Mouse (Mus musculus) stomach, embryonic 16.5 days (tissue): ENCODE measurements around the gene Jag2. TPM values are rescaled to one million over a fixed set of nuclear protein-coding genes. Genes with fewer than 3 reads are reported as not detected.

Source experiments
- ATAC-seq: fragments of 200-750 bp; cut with Nextera tagmentation; 2 replicates; pipeline ENCODE4 v1.8.0; 2017; ENCODE audit warnings: moderate number of reproducible peaks, moderate TSS enrichment; ENCODE audit not compliant: insufficient read depth, low FRiP score
- H3K27ac ChIP-seq: fragments of 300-500 bp; sonication (generic); 2 replicates; pipeline ENCODE4 v1.5.1; 2014; ENCODE audit warnings: low read length
- H3K27me3 ChIP-seq: fragments of 300-500 bp; sonication (generic); 2 replicates; pipeline ENCODE4 v1.6.1; 2014; ENCODE audit warnings: low read length, control low read depth, mixed read lengths; ENCODE audit not compliant: control insufficient read depth, insufficient read depth
- H3K36me3 ChIP-seq: fragments of 300-500 bp; sonication (generic); 2 replicates; pipeline ENCODE4 v1.6.1; 2014; ENCODE audit warnings: low read length; ENCODE audit not compliant: control insufficient read depth, insufficient read depth
- H3K4me1 ChIP-seq: fragments of 300-500 bp; sonication (generic); 2 replicates; pipeline ENCODE4 v1.6.1; 2014; ENCODE audit warnings: low read length, control low read depth, mixed read lengths; ENCODE audit not compliant: control insufficient read depth, insufficient read depth
- H3K4me2 ChIP-seq: fragments of 300-500 bp; sonication (generic); 2 replicates; pipeline ENCODE4 v1.6.1; 2014; ENCODE audit warnings: low read depth, low read length, mixed read lengths
- H3K4me3 ChIP-seq: fragments of 300-500 bp; sonication (generic); replicated peaks from 2 replicates; pipeline ENCODE4 v1.5.1; 2014; ENCODE audit warnings: mild to moderate bottlenecking, low read length
- H3K9ac ChIP-seq: fragments of 300-500 bp; sonication (generic); 2 replicates; pipeline ENCODE4 v1.6.1; 2014; ENCODE audit warnings: low read length
- H3K9me3 ChIP-seq: fragments of 300-500 bp; sonication (generic); replicated peaks from 2 replicates; pipeline ENCODE4 v1.6.1; 2016; ENCODE audit warnings: low read length, control low read depth; ENCODE audit not compliant: control insufficient read depth
- WGBS: fragments of 180-500 bp; shearing (Covaris S2); extraction: QIAGEN DNeasy Blood & Tissue Kit; methylation state at CpG from one replicate; pipeline ENCODE4 v1.1.7; 2014; 5-methylcytosine and 5-hydroxymethylcytosine counted together
- polyA plus RNA-seq: library from polyadenylated mRNA; unstranded; fragments of >200 nt; fragmentation: Nextera tagmentation; extraction: Ambion mirVana; gene quantifications from 2 replicates; pipeline ENCODE4 v1.2.1, GENCODE M21; 2015

Jag2 gene
- polyA plus RNA-seq, 1 experiment from 2014 or later: 5.1 TPM

- Histone ChIP-seq H3K9ac (no peak overlapping the region; the same call in 1 of the 2 replicates), H3K36me3 (no peaks in the 10 kb centered on the region), H3K4me2 (0 out of 2 replicates have a peak overlapping the region, but pooled peaks have one; percentile 13), H3K27me3 (peaks cover 17% of the 10 kb centered on the region), H3K9me3 (no peaks in the 10 kb centered on the region), H3K4me3 (no peak overlapping the region), H3K27ac (no peak overlapping the region; the same call in 1 of the 2 replicates), H3K4me1 (peaks cover 24% of the 10 kb centered on the region)
- no peak for ATAC-seq
- WGBS: 6% methylated on average over 16 of the region's 16 CpGs
Measured at GRCm38 (mm10) chr12:112869783-112870204, 59.8 kb downstream of the Jag2 start.

GRCm38 (mm10) chr12:112868178-112869087 is 61.1 kb downstream of the Jag2 start, which contains the start of gene Gpr132:
Gene Gpr132, minus strand, starts transcription at chr12:112868228.
- no peaks in the 10 kb centered on the region for H3K36me3 ChIP-seq
- no peak within 1 kb of the TSS for H3K4me2 ChIP-seq
- H3K9ac ChIP-seq: no peak within 1 kb of the TSS
- WGBS: 63% methylated on average over 13 of the region's 13 CpGs
- H3K27me3 ChIP-seq: peaks cover 6% of the 10 kb centered on the region; the same call in 1 of the 2 replicates
- H3K9me3 ChIP-seq: no peaks in the 10 kb centered on the region
- H3K4me3 ChIP-seq: no peak within 1 kb of the TSS
- peaks cover 16% of the 10 kb centered on the region for H3K4me1 ChIP-seq
- no peak within 1 kb of the TSS for H3K27ac ChIP-seq
- no peak for ATAC-seq

GRCm38 (mm10) chr12:112867106-112867674 is 62.4 kb downstream of the Jag2 start:
- Histone ChIP-seq H3K9ac (0 out of 2 replicates have a peak overlapping the region, but pooled peaks have one; percentile 0), H3K27me3 (no peaks in the 10 kb centered on the region), H3K36me3 (no peaks in the 10 kb centered on the region), H3K9me3 (no peaks in the 10 kb centered on the region), H3K4me2 (no peak overlapping the region), H3K27ac (no peak overlapping the region), H3K4me3 (no peak overlapping the region), H3K4me1 (peaks cover 14% of the 10 kb centered on the region)
- WGBS: 88% methylated on average over 7 of the region's 7 CpGs
- no peak for ATAC-seq

- peak overlapping the region; percentile 22; the same call in 1 of the 2 replicates for H3K9ac ChIP-seq
- H3K36me3 ChIP-seq: no peaks in the 10 kb centered on the region
- no peak overlapping the region for H3K4me2 ChIP-seq
- no peak for ATAC-seq
- 48% methylated on average over 8 of the region's 8 CpGs for WGBS
- H3K4me1 ChIP-seq: peaks cover 14% of the 10 kb centered on the region
- H3K27me3 ChIP-seq: no peaks in the 10 kb centered on the region
- H3K9me3 ChIP-seq: no peaks in the 10 kb centered on the region
- H3K4me3 ChIP-seq: no peak overlapping the region
- H3K27ac ChIP-seq: no peak overlapping the region
Measured at GRCm38 (mm10) chr12:112866467-112867080, 63.0 kb downstream of the Jag2 start.

- H3K4me3 ChIP-seq: no peak overlapping the region
- WGBS: 77% methylated on average over 7 of the region's 7 CpGs
- H3K4me2 ChIP-seq: no peak overlapping the region
- no peaks in the 10 kb centered on the region for H3K9me3 ChIP-seq
- H3K27me3 ChIP-seq: no peaks in the 10 kb centered on the region
- H3K27ac ChIP-seq: no peak overlapping the region
- H3K36me3 ChIP-seq: no peaks in the 10 kb centered on the region
- no peak overlapping the region for H3K9ac ChIP-seq
- H3K4me1 ChIP-seq: peaks cover 7% of the 10 kb centered on the region
- ATAC-seq: no peak
Measured at GRCm38 (mm10) chr12:112864804-112865203, 64.8 kb downstream of the Jag2 start.

- ATAC-seq: no peak
- Histone ChIP-seq H3K27ac (no peak overlapping the region), H3K4me3 (no peak overlapping the region), H3K4me2 (no peak overlapping the region), H3K27me3 (no peaks in the 10 kb centered on the region), H3K9ac (no peak overlapping the region), H3K9me3 (no peaks in the 10 kb centered on the region), H3K4me1 (no peaks in the 10 kb centered on the region), H3K36me3 (no peaks in the 10 kb centered on the region)
- 63% methylated on average over 9 of the region's 9 CpGs for WGBS
Measured at GRCm38 (mm10) chr12:112861911-112862321, 67.7 kb downstream of the Jag2 start.

- Histone ChIP-seq H3K27me3 (no peaks in the 10 kb centered on the region), H3K9ac (no peak overlapping the region), H3K27ac (no peak overlapping the region), H3K4me2 (no peak overlapping the region), H3K9me3 (no peaks in the 10 kb centered on the region), H3K36me3 (no peaks in the 10 kb centered on the region), H3K4me1 (no peaks in the 10 kb centered on the region), H3K4me3 (no peak overlapping the region)
- no peak for ATAC-seq
- 50% methylated on average over 7 of the region's 7 CpGs for WGBS
Measured at GRCm38 (mm10) chr12:112860765-112861164, 68.8 kb downstream of the Jag2 start.

- H3K9ac ChIP-seq: no peak overlapping the region
- H3K4me2 ChIP-seq: no peak overlapping the region
- H3K27me3 ChIP-seq: no peaks in the 10 kb centered on the region
- H3K36me3 ChIP-seq: no peaks in the 10 kb centered on the region
- no peak overlapping the region for H3K27ac ChIP-seq
- no peaks in the 10 kb centered on the region for H3K4me1 ChIP-seq
- H3K4me3 ChIP-seq: no peak overlapping the region
- WGBS: 65% methylated on average over 8 of the region's 8 CpGs
- no peak for ATAC-seq
- H3K9me3 ChIP-seq: no peaks in the 10 kb centered on the region
Measured at GRCm38 (mm10) chr12:112859930-112860329, 69.6 kb downstream of the Jag2 start.
